Mouse (Mus musculus): ENCODE results near the gene Ly6g6e.

DNA sequence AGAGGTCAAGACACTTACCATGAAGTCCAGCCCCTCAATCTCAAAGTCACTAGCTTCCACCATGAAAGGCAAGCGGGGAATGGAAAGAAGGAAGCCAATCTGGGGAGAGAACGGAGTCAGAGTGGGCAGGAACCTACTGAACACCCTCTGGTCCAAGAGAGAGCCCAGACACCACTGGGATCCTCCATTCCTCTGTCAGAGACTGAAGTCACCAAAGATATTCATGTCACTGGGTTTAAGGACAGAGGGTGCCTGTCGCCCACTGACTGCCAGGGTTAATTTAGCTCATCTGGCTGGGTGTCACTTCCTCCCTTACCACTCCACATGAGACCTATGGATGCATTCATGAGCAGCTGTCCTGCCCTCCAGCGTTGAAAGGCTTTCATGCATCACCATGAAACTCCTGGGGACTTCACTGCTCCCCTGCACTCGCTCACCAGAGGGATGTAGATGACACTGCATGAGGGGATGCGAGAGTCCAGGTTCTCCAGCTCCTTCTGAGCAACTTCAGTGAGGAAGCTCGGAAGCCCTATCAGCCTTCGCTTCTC, 44.3 kb upstream of the Ly6g6e start:
- TF ChIP-seq CTCF (IDR thresholded peaks at IDR 0.05; ENCODE audit: low read depth) (peak; percentile 46), EP300 (IDR thresholded peaks at IDR 0.05; ENCODE audit: low read depth) (no peak)
